Mouse (Mus musculus) heart, adult 2 months (tissue): ENCODE measurements around the gene Pwwp2b. TPM values are rescaled to one million over a fixed set of nuclear protein-coding genes. Genes with fewer than 3 reads are reported as not detected.

Experiments
- DNase-seq, 2 experiments: peaks; one replicate each; pipeline ENCODE4 v3.0.0; 2021
- H3K27ac ChIP-seq: fragments of 200-600 bp; 2 replicates; pipeline ENCODE4 v1.8.1; 2022
- H3K27me3 ChIP-seq: fragments of 200-500 bp; 2 replicates; pipeline ENCODE4 v1.6.1; 2012; ENCODE audit warnings: mild to moderate bottlenecking, low read length, inconsistent platforms, mixed read lengths; ENCODE audit not compliant: control insufficient read depth, insufficient read depth
- H3K36me3 ChIP-seq: fragments of 200-500 bp; 2 replicates; pipeline ENCODE4 v1.6.1; 2012; ENCODE audit warnings: low read length, inconsistent platforms; ENCODE audit not compliant: control insufficient read depth, insufficient read depth
- H3K4me1 ChIP-seq: fragments of 200-500 bp; 2 replicates; pipeline ENCODE4 v1.6.1; 2011; ENCODE audit warnings: low read length; ENCODE audit not compliant: control insufficient read depth, insufficient read depth
- H3K4me3 ChIP-seq: fragments of 200-600 bp; 2 replicates; pipeline ENCODE4 v1.8.1; 2022
- H3K79me2 ChIP-seq: fragments of 200-500 bp; replicated peaks from 2 replicates; pipeline ENCODE4 v1.6.1; 2012; ENCODE audit warnings: mild to moderate bottlenecking, inconsistent platforms, low read length, moderate library complexity, mixed read lengths; ENCODE audit not compliant: control insufficient read depth, insufficient read depth
- H3K9ac ChIP-seq: fragments of 200-500 bp; 2 replicates; pipeline ENCODE4 v1.6.1; 2012; ENCODE audit warnings: low read depth, mild to moderate bottlenecking, control low read depth, inconsistent platforms, low read length, mixed read lengths
- CTCF ChIP-seq: fragments of 200-600 bp; IDR thresholded peaks from 2 replicates; pipeline ENCODE4 v1.8.1; 2022; ENCODE audit warnings: antibody characterized with exemption, mild to moderate bottlenecking, moderate library complexity
- EP300 ChIP-seq: fragments of 200-500 bp; IDR thresholded peaks from 2 replicates; pipeline ENCODE4 v1.6.1; 2011; ENCODE audit warnings: low read depth, low read length, control low read depth; ENCODE audit not compliant: insufficient read depth
- POLR2A ChIP-seq: fragments of 200-500 bp; IDR thresholded peaks from 2 replicates; pipeline ENCODE4 v1.6.1; 2011; ENCODE audit warnings: mild to moderate bottlenecking, low read depth, low read length, control low read depth; ENCODE audit not compliant: insufficient read depth
- WGBS: fragments of 180-500 bp; shearing (Covaris S2); methylation state at CpG from one replicate; pipeline ENCODE4 v1.1.7; 2018; 5-methylcytosine and 5-hydroxymethylcytosine counted together
- intact Hi-C: fragments of 180-260 bp; cut with DNase I; formaldehyde crosslinking; loops from one replicate; pipeline ENCODE4 v1.15.1; 2025
- polyA plus RNA-seq: library from polyadenylated mRNA; depleted of rRNA; stranded (reverse); fragments of >200 nt; gene quantifications from 2 replicates; pipeline ENCODE4 v1.2.3, GENCODE M21; 2012
- total RNA-seq, 2 experiments: library from RNA; stranded (reverse); gene quantifications; 2 replicates each; pipeline ENCODE4 v1.2.3; 2021

Pwwp2b gene
- total and polyA plus RNA-seq, 3 experiments, result 6.8 to 10.2 (median 8.9) TPM

- Histone ChIP-seq H3K79me2 (no peaks in the 10 kb centered on the region), H3K36me3 (no peaks in the 10 kb centered on the region), H3K27ac (no peak overlapping the region), H3K4me1 (no peaks in the 10 kb centered on the region; the same call in 1 of the 2 replicates), H3K4me3 (no peak overlapping the region), H3K27me3 (no peaks in the 10 kb centered on the region), H3K9ac (no peak overlapping the region)
- intact Hi-C loops, result no loop called here
- no peak for DNase-seq
- TF ChIP-seq CTCF, result no peak
- no peak for TF ChIP-seq EP300
- 70% methylated on average over 7 of the region's 7 CpGs for WGBS
Observed at GRCm38 (mm10) chr7:139288540-139288939, 40.3 kb downstream of the Pwwp2b start.

GRCm38 (mm10) chr7:139293350-139293749 is 45.1 kb downstream of the Pwwp2b start:
- H3K79me2 ChIP-seq, result no peaks in the 10 kb centered on the region
- H3K9ac ChIP-seq, result no peak overlapping the region
- no peaks in the 10 kb centered on the region for H3K27me3 ChIP-seq
- no peaks in the 10 kb centered on the region for H3K36me3 ChIP-seq
- DNase-seq, result no peak
- H3K4me3 ChIP-seq, result no peak overlapping the region
- WGBS, result 68% methylated on average over 4 of the region's 4 CpGs
- H3K4me1 ChIP-seq, result no peaks in the 10 kb centered on the region
- no peak for TF ChIP-seq EP300
- TF ChIP-seq CTCF, result no peak
- no peak for TF ChIP-seq POLR2A
- intact Hi-C loops, result no loop called here
- no peak overlapping the region for H3K27ac ChIP-seq

- TF ChIP-seq POLR2A (no peak), EP300 (no peak), CTCF (no peak)
- H3K79me2 ChIP-seq, result no peaks in the 10 kb centered on the region
- DNase-seq, result no peak
- no peak overlapping the region for H3K9ac ChIP-seq
- H3K36me3 ChIP-seq, result no peaks in the 10 kb centered on the region
- H3K27me3 ChIP-seq, result no peaks in the 10 kb centered on the region
- H3K4me1 ChIP-seq, result no peaks in the 10 kb centered on the region
- 93% methylated on average over 5 of the region's 5 CpGs for WGBS
- intact Hi-C loops, result no loop called here
- no peak overlapping the region for H3K4me3 ChIP-seq
- no peak overlapping the region for H3K27ac ChIP-seq
Observed at GRCm38 (mm10) chr7:139294076-139294475, 45.8 kb downstream of the Pwwp2b start.

- WGBS, result 87% methylated on average over 1 of the region's 1 CpGs
- Histone ChIP-seq H3K4me1 (no peaks in the 10 kb centered on the region; the same call in 1 of the 2 replicates), H3K36me3 (no peaks in the 10 kb centered on the region), H3K79me2 (no peaks in the 10 kb centered on the region), H3K4me3 (no peak overlapping the region), H3K27ac (no peak overlapping the region), H3K9ac (no peak overlapping the region), H3K27me3 (no peaks in the 10 kb centered on the region)
- DNase-seq, result no peak
- TF ChIP-seq EP300, result no peak
- TF ChIP-seq POLR2A, result no peak
- no peak for TF ChIP-seq CTCF
- intact Hi-C loops, result loop anchor here (5.0 kb wide), 1 partner anchor 173 kb away; no protein-coding TSS in a partner anchor
Observed at GRCm38 (mm10) chr7:139295653-139296052, 47.4 kb downstream of the Pwwp2b start.

GRCm38 (mm10) chr7:139296552-139297100 is 48.3 kb downstream of the Pwwp2b start:
- no peak for DNase-seq
- WGBS, result 75% methylated on average over 10 of the region's 10 CpGs
- Histone ChIP-seq H3K36me3 (no peaks in the 10 kb centered on the region), H3K4me1 (no peaks in the 10 kb centered on the region; the same call in 1 of the 2 replicates), H3K9ac (no peak overlapping the region), H3K4me3 (no peak overlapping the region), H3K27me3 (no peaks in the 10 kb centered on the region), H3K27ac (no peak overlapping the region), H3K79me2 (no peaks in the 10 kb centered on the region)
- intact Hi-C loops, result loop anchor here (5.0 kb wide), 1 partner anchor 174 kb away; no protein-coding TSS in a partner anchor
- no peak for TF ChIP-seq CTCF
- no peak for TF ChIP-seq POLR2A

- H3K4me1 ChIP-seq, result no peaks in the 10 kb centered on the region; the same call in 1 of the 2 replicates
- DNase-seq, result no peak
- intact Hi-C loops, result loop anchor here (5.0 kb wide), 1 partner anchor 176 kb away; no protein-coding TSS in a partner anchor
- H3K27me3 ChIP-seq, result no peaks in the 10 kb centered on the region
- no peaks in the 10 kb centered on the region for H3K36me3 ChIP-seq
- TF ChIP-seq CTCF (peak; percentile 44), POLR2A (no peak)
- H3K4me3 ChIP-seq, result no peak overlapping the region
- H3K27ac ChIP-seq, result no peak overlapping the region
- WGBS, result 69% methylated on average over 4 of the region's 4 CpGs
- H3K79me2 ChIP-seq, result no peaks in the 10 kb centered on the region
- H3K9ac ChIP-seq, result no peak overlapping the region
Observed at GRCm38 (mm10) chr7:139298446-139298845, 50.2 kb downstream of the Pwwp2b start.
